Mouse (Mus musculus) heart, postnatal 14 days (tissue): ENCODE measurements at regions not wholly inside any gene's neighbourhood (a gene's known extent, or its start where the extent isn't known, plus 50 kb on each side); places are given as distances from the start of the nearest gene placed in this dataset.
A peak's percentile ranks its signal among the peaks of the same experiment; 100 is the strongest.

ENCODE experiments used
- DNase-seq, 2 experiments: peaks; one replicate each; pipeline ENCODE4 v3.0.0; 2021 to 2022
- intact Hi-C: fragments of 180-260 bp; cut with DNase I; formaldehyde crosslinking; loops from one replicate; pipeline ENCODE4 v1.15.1; 2025

GRCm38 (mm10) chr8:40150911-40151797 lies 523.7 kb upstream of the Adam24 start:
- peak; percentile 60 to 69 for DNase-seq
- intact Hi-C loops: loop anchor here (2.0 to 10.0 kb wide), 2 partner anchors 234 to 268 kb away; no protein-coding TSS in a partner anchor

GRCm38 (mm10) chr8:40152451-40152850 lies 522.4 kb upstream of the Adam24 start:
- DNase-seq: no peak
- intact Hi-C loops: loop anchor here (10.0 kb wide), 1 partner anchor 232 kb away; no protein-coding TSS in a partner anchor

GRCm38 (mm10) chr8:40186715-40187583 lies 487.9 kb upstream of the Adam24 start:
- intact Hi-C loops: loop anchor here (2.0 kb wide), 2 partner anchors 194 to 232 kb away; no protein-coding TSS in a partner anchor
- DNase-seq: no peak

- DNase-seq: peak; percentile 11 to 47
- intact Hi-C loops: loop anchor here (2.0 kb wide), 2 partner anchors 193 to 231 kb away; no protein-coding TSS in a partner anchor
Measured at GRCm38 (mm10) chr8:40187584-40187934, 487.3 kb upstream of the Adam24 start.

- DNase-seq: no peak
- intact Hi-C loops: loop anchor here (10.0 kb wide), 1 partner anchor 103 kb away; no protein-coding TSS in a partner anchor
Measured at GRCm38 (mm10) chr8:40192266-40192665, 482.6 kb upstream of the Adam24 start.

- no peak for DNase-seq
- intact Hi-C loops: loop anchor here (10.0 kb wide), 1 partner anchor 102 kb away; no protein-coding TSS in a partner anchor
Measured at GRCm38 (mm10) chr8:40193148-40193547, 481.7 kb upstream of the Adam24 start.

- intact Hi-C loops: no loop called here
- DNase-seq: no peak
Measured at GRCm38 (mm10) chr8:40210871-40211270, 464.0 kb upstream of the Adam24 start.

GRCm38 (mm10) chr8:40223521-40223920 lies 451.4 kb upstream of the Adam24 start:
- no peak for DNase-seq
- intact Hi-C loops: no loop called here

- intact Hi-C loops: no loop called here
- DNase-seq: no peak
Measured at GRCm38 (mm10) chr8:40227262-40227661, 447.6 kb upstream of the Adam24 start.
